16 mouse cellular contexts compared by ENCODE assay signal in genomic region chr5:36895621-36896573, GRCm38 (mm10). TPM values are rescaled to one million over a fixed set of nuclear protein-coding genes. Genes with fewer than 3 reads are reported as not detected.
DNase-seq lines count a peak whose midpoint lies in the region; ATAC-seq and TF ChIP-seq lines count a peak whose summit lies in the region.
"Had no signal": no experiment of that assay in that cellular context is flagged by ENCODE, and none has a peak within 500 bp of the region (broad histone marks: within the 10 kb centered on the region; RNA-seq: fewer than 3 reads in every experiment).

No protein-coding gene starts in this region.

- TF ChIP-seq POLR2A in olfactory bulb, adult 2 months (IDR thresholded peaks at IDR 0.05; ENCODE audit: insufficient read depth, low read depth, low read length) = no peak

- no peak overlapping the region for H3K4me2 ChIP-seq in embryonic facial prominence, embryonic 11.5 days (ENCODE audit: low read depth, low read length)
- H3K4me2 ChIP-seq: embryonic facial prominence, embryonic 15.5 days; forebrain, embryonic 15.5 days had no signal

- peak; percentile 17 for DNase-seq in embryo, embryonic 11 days
- DNase-seq in embryo, embryonic 10.5 days (ENCODE audit: low spot score) = no peak
- no peak for DNase-seq in left cerebral cortex, adult 2 months (ENCODE audit: extremely low spot score in 1 of 2, low spot score in 2 of 2)
- no peak for DNase-seq in left cerebral cortex, postnatal 14 days (ENCODE audit: low spot score in 2 of 2)
- DNase-seq in embryonic facial prominence, embryonic 11.5 days (ENCODE audit: low spot score) = peak; percentile 34
- no peak for DNase-seq in right cerebral cortex, adult 2 months (ENCODE audit: low spot score in 2 of 2)
- DNase-seq: adrenal gland, adult 8-10 months; heart, adult 18-20 months; kidney, postnatal 25 days had no signal

- intact Hi-C loops in left cerebral cortex, adult 2 months (cut with DNase I) = no loop called here
- intact Hi-C loops in left cerebral cortex, postnatal 14 days (cut with DNase I) = no loop called here

- no peaks in the 10 kb centered on the region for H3K4me1 ChIP-seq in embryonic facial prominence, embryonic 11.5 days (ENCODE audit: control insufficient read depth, insufficient read depth, low read length)
- H3K4me1 ChIP-seq in olfactory bulb, adult 2 months (ENCODE audit: control insufficient read depth, insufficient read depth, low read length) = peaks cover 75% of the 10 kb centered on the region
- H3K4me1 ChIP-seq: embryonic facial prominence, embryonic 15.5 days had no signal

- H3K27me3 ChIP-seq in embryonic facial prominence, embryonic 11.5 days (ENCODE audit: control insufficient read depth, insufficient read depth, low read length) = no peaks in the 10 kb centered on the region; the same call in 1 of the 2 replicates
- H3K27me3 ChIP-seq: forebrain, embryonic 15.5 days had no signal

- H3K36me3 ChIP-seq in embryonic facial prominence, embryonic 11.5 days (replicated peaks; ENCODE audit: control insufficient read depth, insufficient read depth, low read depth, low read length) = no peaks in the 10 kb centered on the region
- H3K36me3 ChIP-seq: embryonic facial prominence, embryonic 15.5 days; forebrain, embryonic 15.5 days had no signal

- no peak overlapping the region for H3K9ac ChIP-seq in embryonic facial prominence, embryonic 11.5 days (replicated peaks; ENCODE audit: low read length)
- H3K9ac ChIP-seq: embryonic facial prominence, embryonic 15.5 days; forebrain, embryonic 15.5 days had no signal

- 77% methylated on average over 10 of the region's 10 CpGs for WGBS in embryonic facial prominence, embryonic 11.5 days
- WGBS in olfactory bulb, adult 2 months = 56% methylated on average over 10 of the region's 10 CpGs

- H3K27ac ChIP-seq in left cerebral cortex, adult 2 months = peak overlapping the region; percentile 77
- no peak overlapping the region for H3K27ac ChIP-seq in embryonic facial prominence, embryonic 11.5 days (replicated peaks; ENCODE audit: low read depth, low read length)
- peak overlapping the region; percentile 38; the same call in 1 of the 2 replicates for H3K27ac ChIP-seq in olfactory bulb, adult 2 months (ENCODE audit: insufficient read depth, low read depth, low read length)
- H3K27ac ChIP-seq: embryonic facial prominence, embryonic 15.5 days; forebrain, embryonic 15.5 days had no signal

- no peak for TF ChIP-seq CTCF in left cerebral cortex, adult 2 months (IDR thresholded peaks at IDR 0.05)
- no peak for TF ChIP-seq CTCF in olfactory bulb, adult 2 months (IDR thresholded peaks at IDR 0.05; ENCODE audit: insufficient read depth, low read depth, low read length)

- no peaks in the 10 kb centered on the region for H3K9me3 ChIP-seq in embryonic facial prominence, embryonic 11.5 days (replicated peaks; ENCODE audit: control insufficient read depth, low read length)
- H3K9me3 ChIP-seq: embryonic facial prominence, embryonic 15.5 days; forebrain, embryonic 15.5 days had no signal

- ATAC-seq in embryonic facial prominence, embryonic 11.5 days (replicated peaks; ENCODE audit: insufficient number of reproducible peaks, low FRiP score, low TSS enrichment, low read depth) = no peak
- ATAC-seq in activated CD4-positive, CD25-positive, alpha-beta regulatory T cell, adult 4 months = no peak
- ATAC-seq: forebrain, embryonic 15.5 days had no signal

- H3K4me3 ChIP-seq in left cerebral cortex, adult 2 months = no peak overlapping the region
- no peak overlapping the region for H3K4me3 ChIP-seq in embryonic facial prominence, embryonic 11.5 days (ENCODE audit: low read depth, low read length)
- H3K4me3 ChIP-seq in olfactory bulb, adult 2 months (ENCODE audit: insufficient read depth, low read depth, low read length) = no peak overlapping the region
- H3K4me3 ChIP-seq: embryonic facial prominence, embryonic 15.5 days; forebrain, embryonic 15.5 days had no signal

RNA-seq across cellular contexts. Expression of gene Ppp2r2c, which starts 27.6 kb away (rescaled TPM):
- 100 to 1,000 TPM; 448 to 462 TPM for total RNA-seq in left cerebral cortex, adult 2 months (2021)
- total RNA-seq in left cerebral cortex, postnatal 14 days (2021) = 100 to 1,000 TPM; 455 to 479 TPM
- polyA plus RNA-seq in embryonic facial prominence, embryonic 11.5 days (2014; fragmentation: Nextera tagmentation; extraction: Ambion mirVana) = 1.2 and 1.4 TPM in 2 replicates
- polyA plus RNA-seq in olfactory bulb, adult 2 months (2012; ENCODE audit: insufficient read depth, insufficient read length, low replicate concordance, missing spikeins) = 124 TPM in 1 of 2 replicates, not detected in the other
- not detected for polyA plus RNA-seq in activated CD4-positive, CD25-positive, alpha-beta regulatory T cell, adult 4 months (2017; shearing (Covaris generic))
- total RNA-seq: hematopoietic stem cell, adult 5-6 weeks had no signal
- polyA plus RNA-seq: C2C12; liver, adult 2 months had no signal

Comparison
In these comparisons a context has a peak if more than half of its experiments do, and no peak if none do; other contexts are left out.
1. DNase-seq: peak in embryo, embryonic 11 days (single experiment) and embryonic facial prominence, embryonic 11.5 days (single experiment); none in embryo, embryonic 10.5 days (single experiment), left cerebral cortex, adult 2 months (0 of 2), left cerebral cortex, postnatal 14 days (0 of 2) and right cerebral cortex, adult 2 months (0 of 2).